Mouse (Mus musculus): ENCODE results near the gene Tmem87a. TPM values are rescaled to one million over a fixed set of nuclear protein-coding genes. Genes with fewer than 3 reads are reported as not detected.

Gene Tmem87a
- total and polyA plus RNA-seq, 2 experiments from 2014 or later: 4.0 to 25.2 TPM

DNA sequence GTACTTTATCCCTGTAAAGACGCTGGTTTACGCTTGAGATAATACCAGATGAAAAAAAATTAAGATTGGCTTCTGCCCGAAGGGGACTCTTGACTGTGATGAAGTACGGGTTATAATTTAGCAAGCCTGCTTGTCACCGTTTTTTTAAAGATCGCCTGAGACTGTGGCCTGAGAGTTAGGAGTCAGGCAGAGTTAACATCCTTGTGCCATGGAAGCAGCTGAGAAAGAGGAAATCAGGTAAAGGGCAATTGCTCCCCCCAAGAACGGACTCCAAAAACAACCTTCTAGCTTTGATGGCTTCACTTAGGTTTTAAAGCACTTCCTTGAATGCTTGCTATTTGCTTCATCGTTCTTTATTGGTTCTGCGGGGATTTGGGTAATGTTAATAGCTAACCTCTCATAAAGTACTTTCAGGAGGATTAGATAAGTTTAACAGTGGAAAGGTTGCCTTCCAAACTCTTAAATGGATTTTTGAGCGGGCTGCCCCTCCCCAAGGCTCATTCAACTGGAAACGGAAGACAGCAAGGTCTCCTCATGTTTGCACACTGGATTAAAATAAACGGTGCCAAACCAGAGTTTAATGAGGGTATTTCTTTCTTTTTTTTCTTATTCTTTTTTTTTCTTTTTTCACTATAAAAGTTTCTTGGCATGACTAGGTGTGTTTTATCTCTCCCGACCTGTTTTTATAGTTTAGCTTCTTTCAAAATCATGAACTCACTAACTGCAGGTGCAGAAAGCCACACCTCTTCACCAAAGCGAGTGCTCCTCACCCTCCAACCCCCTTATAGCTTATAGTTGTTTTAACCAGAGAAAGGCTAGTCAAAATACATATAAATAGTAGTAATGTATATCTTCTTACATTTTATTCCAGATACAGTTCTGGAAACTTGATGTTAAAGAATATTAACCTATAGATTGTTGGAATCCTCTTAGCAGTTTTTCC lies 1.2 kb upstream of the Tmem87a start:
- H3K27ac ChIP-seq (ENCODE audit: low read depth): peak overlapping the region; percentile 99
- peak overlapping the region; percentile 84 for H3K4me3 ChIP-seq (ENCODE audit: low read depth, low read length)
- ATAC-seq (ENCODE audit: insufficient read depth, low read depth) (no peak), DNase-seq (ENCODE audit: low spot score) (no peak)
- WGBS: 15% methylated on average over 14 of the region's 14 CpGs
- H3K9me3 ChIP-seq (replicated peaks; ENCODE audit: control insufficient read depth, low read length): no peaks in the 10 kb centered on the region
- peak overlapping the region; percentile 80 for H3K4me2 ChIP-seq (ENCODE audit: low read depth, low read length)
- H3K9ac ChIP-seq (replicated peaks; ENCODE audit: low read depth, low read length): peak overlapping the region; percentile 82
- TF ChIP-seq CTCF (IDR thresholded peaks at IDR 0.05; ENCODE audit: low read depth): no peak
- TF ChIP-seq EP300 (IDR thresholded peaks at IDR 0.05; ENCODE audit: low read depth): no peak
- H3K36me3 ChIP-seq (replicated peaks; ENCODE audit: control insufficient read depth, insufficient read depth, low read length): no peaks in the 10 kb centered on the region
- H3K4me1 ChIP-seq (ENCODE audit: control insufficient read depth, insufficient read depth): peaks cover 19% of the 10 kb centered on the region
- no peaks in the 10 kb centered on the region for H3K27me3 ChIP-seq (ENCODE audit: control insufficient read depth, insufficient read depth, low read length)

DNA sequence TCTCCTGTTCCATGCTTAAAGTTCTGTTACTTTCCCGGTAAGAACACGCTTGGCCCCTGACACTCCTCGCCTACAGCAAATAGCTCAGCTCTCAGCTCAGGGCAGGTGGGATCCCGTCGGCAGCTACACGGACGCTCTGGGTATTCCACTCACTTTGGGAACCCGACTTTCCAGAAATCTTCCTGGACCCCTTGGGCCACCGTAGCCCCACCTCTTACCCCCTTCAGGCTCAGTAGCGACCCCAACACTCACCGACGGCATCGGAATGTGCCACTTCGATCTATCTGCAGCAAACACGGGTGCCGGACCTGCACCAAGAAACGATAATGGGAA lies 294 bp downstream of the Tmem87a start, which contains the start of gene Ganc:
TSS of gene Ganc (plus strand) at position 244 of the 333 bp plus-strand sequence.
- TF ChIP-seq CTCF (IDR thresholded peaks at IDR 0.05; ENCODE audit: low read depth): no peak
- 0 out of 2 replicates have a peak, but pooled peaks have one; percentile 13 for TF ChIP-seq EP300 (IDR thresholded peaks at IDR 0.05; ENCODE audit: low read depth)

GRCm38 (mm10) chr2:120402813-120403212 lies 1.1 kb downstream of the Tmem87a start:
- Histone ChIP-seq H3K9ac (replicated peaks; ENCODE audit: low read depth, low read length) (no peak overlapping the region; the same call in 1 of the 2 replicates), H3K27me3 (ENCODE audit: control insufficient read depth, insufficient read depth, low read length) (no peaks in the 10 kb centered on the region), H3K27ac (ENCODE audit: low read depth) (no peak overlapping the region), H3K4me1 (ENCODE audit: control insufficient read depth, insufficient read depth) (peaks cover 19% of the 10 kb centered on the region), H3K4me3 (ENCODE audit: low read depth, low read length) (peak overlapping the region; percentile 84), H3K4me2 (ENCODE audit: low read depth, low read length) (peak overlapping the region; percentile 80), H3K9me3 (replicated peaks; ENCODE audit: control insufficient read depth, low read length) (no peaks in the 10 kb centered on the region), H3K36me3 (replicated peaks; ENCODE audit: control insufficient read depth, insufficient read depth, low read length) (0 out of 2 replicates have a peak, but pooled peaks cover 3% of the 10 kb centered on the region)
- TF ChIP-seq EP300 (IDR thresholded peaks at IDR 0.05; ENCODE audit: low read depth) (no peak), CTCF (IDR thresholded peaks at IDR 0.05; ENCODE audit: low read depth) (no peak)
- ATAC-seq (ENCODE audit: insufficient read depth, low read depth) (no peak), DNase-seq (ENCODE audit: low spot score) (no peak)
- whole genome bisulfite sequencing: 30% methylated on average over 3 of the region's 3 CpGs

More for the DNA sequence above, 294 bp downstream of the Tmem87a start, which contains the start of gene Ganc:
- Histone ChIP-seq H3K4me1 (ENCODE audit: control insufficient read depth, insufficient read depth) (peaks cover 19% of the 10 kb centered on the region), H3K4me3 (ENCODE audit: low read depth, low read length) (peak within 1 kb of the TSS; percentile 84), H3K9ac (replicated peaks; ENCODE audit: low read depth, low read length) (peak within 1 kb of the TSS; percentile 82), H3K27ac (ENCODE audit: low read depth) (peak within 1 kb of the TSS; percentile 99), H3K36me3 (replicated peaks; ENCODE audit: control insufficient read depth, insufficient read depth, low read length) (no peaks in the 10 kb centered on the region), H3K9me3 (replicated peaks; ENCODE audit: control insufficient read depth, low read length) (no peaks in the 10 kb centered on the region), H3K4me2 (ENCODE audit: low read depth, low read length) (peak within 1 kb of the TSS; percentile 80), H3K27me3 (ENCODE audit: control insufficient read depth, insufficient read depth, low read length) (no peaks in the 10 kb centered on the region)
- DNase-seq (ENCODE audit: low spot score): no peak
- WGBS: under 1% methylated on average over 17 of the region's 17 CpGs
- peak; percentile 36 for ATAC-seq (ENCODE audit: insufficient read depth, low read depth)

DNA sequence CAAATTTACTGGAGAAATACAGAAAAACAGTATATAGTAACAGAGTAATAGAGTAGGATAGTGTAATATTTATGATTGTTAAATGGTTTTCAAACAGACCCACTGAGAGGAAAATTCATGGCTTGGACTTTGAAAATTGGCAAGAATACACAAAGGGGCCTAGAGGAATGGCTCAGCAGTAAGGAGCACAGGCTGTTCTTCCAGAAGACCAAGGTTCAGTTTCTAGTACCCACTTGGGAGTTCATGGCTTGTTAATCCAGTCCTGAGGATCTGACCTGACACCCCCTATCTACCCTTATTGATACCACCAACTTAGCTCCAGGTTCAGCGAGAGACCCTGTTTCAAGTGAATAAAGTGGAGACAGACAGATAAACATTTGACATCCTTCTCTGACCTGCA lies 6.0 kb downstream of the Tmem87a start:
- ATAC-seq (ENCODE audit: insufficient read depth, low read depth) (no peak), DNase-seq (ENCODE audit: low spot score) (no peak)
- H3K9ac ChIP-seq (replicated peaks; ENCODE audit: low read depth, low read length): no peak overlapping the region
- peaks cover 42% of the 10 kb centered on the region for H3K36me3 ChIP-seq (replicated peaks; ENCODE audit: control insufficient read depth, insufficient read depth, low read length)
- no peaks in the 10 kb centered on the region for H3K27me3 ChIP-seq (ENCODE audit: control insufficient read depth, insufficient read depth, low read length)
- no peak overlapping the region for H3K4me3 ChIP-seq (ENCODE audit: low read depth, low read length)
- WGBS: 82% methylated on average over 1 of the region's 1 CpGs
- no peak overlapping the region for H3K27ac ChIP-seq (ENCODE audit: low read depth)
- TF ChIP-seq CTCF (IDR thresholded peaks at IDR 0.05; ENCODE audit: low read depth) (no peak), EP300 (IDR thresholded peaks at IDR 0.05; ENCODE audit: low read depth) (no peak)
- H3K4me1 ChIP-seq (ENCODE audit: control insufficient read depth, insufficient read depth): peaks cover 7% of the 10 kb centered on the region
- H3K9me3 ChIP-seq (replicated peaks; ENCODE audit: control insufficient read depth, low read length): no peaks in the 10 kb centered on the region
- no peak overlapping the region for H3K4me2 ChIP-seq (ENCODE audit: low read depth, low read length)

DNA sequence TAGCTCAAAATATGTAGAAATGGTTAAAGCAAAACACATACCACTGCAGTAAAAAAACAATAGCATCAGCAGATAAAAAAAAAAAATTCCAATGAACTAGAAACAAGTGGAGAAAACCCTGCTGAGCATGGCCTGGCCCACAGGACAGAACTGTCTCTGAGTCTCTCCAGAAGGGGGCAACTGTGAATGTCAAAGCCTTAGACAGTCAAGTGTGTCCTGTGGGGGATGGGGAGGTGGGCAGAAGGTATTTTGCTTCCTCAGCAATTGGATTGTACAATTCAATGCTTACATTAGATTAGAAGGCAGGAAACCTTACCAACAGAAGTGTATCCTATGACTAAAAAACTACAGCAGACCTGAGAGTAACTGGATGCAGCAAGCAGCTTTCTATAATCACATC lies 11.5 kb downstream of the Tmem87a start:
- TF ChIP-seq EP300 (IDR thresholded peaks at IDR 0.05; ENCODE audit: low read depth): no peak
- peak; percentile 16; the same call in 1 of the 2 replicates for TF ChIP-seq CTCF (IDR thresholded peaks at IDR 0.05; ENCODE audit: low read depth)
- no peak overlapping the region for H3K9ac ChIP-seq (replicated peaks; ENCODE audit: low read depth, low read length)
- H3K36me3 ChIP-seq (replicated peaks; ENCODE audit: control insufficient read depth, insufficient read depth, low read length): peaks cover 76% of the 10 kb centered on the region
- H3K27me3 ChIP-seq (ENCODE audit: control insufficient read depth, insufficient read depth, low read length): no peaks in the 10 kb centered on the region
- no peak overlapping the region for H3K4me2 ChIP-seq (ENCODE audit: low read depth, low read length)
- H3K4me1 ChIP-seq (ENCODE audit: control insufficient read depth, insufficient read depth): no peaks in the 10 kb centered on the region
- no peak overlapping the region for H3K4me3 ChIP-seq (ENCODE audit: low read depth, low read length)
- H3K27ac ChIP-seq (ENCODE audit: low read depth): no peak overlapping the region
- H3K9me3 ChIP-seq (replicated peaks; ENCODE audit: control insufficient read depth, low read length): no peaks in the 10 kb centered on the region
- ATAC-seq (ENCODE audit: insufficient read depth, low read depth): no peak
- no peak for DNase-seq (ENCODE audit: low spot score)
